Mouse (Mus musculus): ENCODE measurements around the gene A930004D18Rik.

A930004D18Rik gene

DNA sequence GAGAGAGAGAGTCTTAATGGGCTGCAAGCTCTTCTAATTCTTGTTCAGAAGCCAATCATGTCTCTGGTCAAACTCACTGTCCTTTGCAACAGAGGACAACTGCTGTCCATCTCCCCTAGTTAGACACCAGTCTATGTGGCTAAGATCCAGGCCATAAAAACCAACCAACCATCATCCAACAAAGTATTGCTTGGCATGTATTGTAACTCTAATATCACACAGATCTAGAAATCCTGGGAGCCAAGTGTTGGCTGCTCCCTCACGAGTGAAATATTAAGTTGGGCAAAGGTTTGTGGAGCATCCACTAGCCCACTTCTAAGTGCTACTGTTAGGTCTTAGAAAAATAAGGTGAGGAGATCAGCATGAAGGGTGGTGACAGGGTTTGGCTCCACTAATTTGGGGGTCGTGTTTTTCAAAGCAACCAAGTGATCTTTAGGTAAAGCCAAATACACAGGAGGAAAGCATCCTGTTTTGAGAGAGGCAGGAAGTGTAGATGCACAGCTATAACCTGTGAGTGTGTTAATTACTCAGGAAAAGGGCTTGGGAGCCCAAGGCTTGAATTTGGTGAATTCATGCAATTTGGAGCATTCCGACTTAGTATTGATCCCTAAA, 710 bp upstream of the A930004D18Rik start:
- no peak for DNase-seq (ENCODE audit: low spot score)

DNA sequence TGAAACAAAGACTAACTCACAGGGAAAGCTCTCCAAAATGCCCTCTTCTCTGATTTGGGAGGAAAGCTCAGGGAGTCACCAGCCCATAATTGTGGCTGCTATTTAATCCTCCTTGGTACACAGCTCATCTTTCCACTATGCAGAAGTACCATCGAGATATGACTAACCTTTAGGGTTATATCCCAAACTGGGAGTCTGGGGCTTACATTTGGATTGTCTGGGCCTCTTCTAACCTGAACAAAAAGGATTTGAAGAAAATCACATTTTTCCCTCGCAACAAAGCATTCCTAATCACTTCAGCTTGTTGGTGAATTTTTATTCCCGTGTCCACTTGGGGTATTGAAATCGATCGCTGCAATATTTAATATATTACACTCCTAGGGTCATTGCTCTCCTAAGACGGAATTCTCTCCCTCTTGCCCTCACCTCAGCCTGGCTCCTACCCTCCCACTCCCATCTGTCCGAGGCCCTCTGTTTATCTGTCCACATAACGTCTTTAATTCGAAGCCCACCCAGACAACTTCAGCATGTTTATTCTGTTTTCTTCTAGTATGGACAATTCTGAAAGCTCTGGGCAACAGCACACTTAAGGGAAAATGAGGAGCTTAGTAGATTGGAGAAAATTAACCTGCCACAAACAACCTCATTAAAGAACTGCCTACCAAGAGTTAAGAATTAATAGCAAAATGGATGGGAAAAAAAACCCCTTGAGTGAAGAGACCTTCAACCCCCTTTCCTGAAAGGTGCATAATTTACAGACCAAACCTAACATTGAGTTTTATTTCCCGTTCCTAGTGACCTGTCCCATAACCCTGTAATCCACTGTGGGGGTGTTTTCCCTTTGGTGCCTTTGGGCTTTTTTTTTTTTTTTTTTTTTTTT, 2.9 kb downstream of the A930004D18Rik start:
- no peak for DNase-seq (ENCODE audit: low spot score)

GRCm38 (mm10) chr2:18033166-18034108, 4.1 kb downstream of the A930004D18Rik start:
- no peak for DNase-seq (ENCODE audit: low spot score)

GRCm38 (mm10) chr2:18032538-18032895, 5.0 kb downstream of the A930004D18Rik start:
- no peak for DNase-seq (ENCODE audit: low spot score)

DNA sequence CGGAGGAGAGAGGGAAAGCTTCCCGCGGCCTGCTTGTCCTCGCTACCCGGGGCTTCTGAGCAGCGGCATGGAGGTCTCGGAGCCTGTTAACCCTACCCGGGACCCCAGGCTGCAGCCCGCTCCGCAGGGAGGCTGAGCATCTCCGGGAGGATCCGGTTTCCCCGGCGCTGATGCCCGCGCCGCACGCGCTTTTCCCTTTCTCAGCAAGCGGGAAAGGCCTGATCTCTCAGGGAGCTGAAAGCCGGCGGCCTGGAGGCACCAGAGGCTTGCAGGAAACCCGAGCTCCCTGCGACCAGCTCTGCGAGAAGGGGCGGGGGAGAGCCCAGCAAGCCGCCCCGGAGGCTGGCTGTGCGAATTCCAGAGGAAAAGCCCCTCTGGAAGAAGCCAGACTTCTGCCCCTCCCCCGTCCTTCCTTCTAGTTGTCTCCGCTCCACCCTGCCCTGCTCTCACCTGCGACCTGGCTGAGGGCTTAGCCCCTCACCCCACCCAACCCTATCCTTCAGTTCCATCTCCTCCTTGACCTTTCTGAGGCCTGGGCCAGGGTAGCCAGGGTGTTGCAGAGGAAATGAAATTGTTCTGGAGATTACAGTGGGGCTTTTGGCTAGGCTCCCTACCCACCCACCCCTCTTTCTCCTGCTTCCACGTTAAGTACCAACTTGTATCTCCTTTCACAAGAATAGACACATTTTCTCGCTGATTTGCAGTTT, 5.6 kb downstream of the A930004D18Rik start:
- DNase-seq (ENCODE audit: low spot score): peak; percentile 54

DNA sequence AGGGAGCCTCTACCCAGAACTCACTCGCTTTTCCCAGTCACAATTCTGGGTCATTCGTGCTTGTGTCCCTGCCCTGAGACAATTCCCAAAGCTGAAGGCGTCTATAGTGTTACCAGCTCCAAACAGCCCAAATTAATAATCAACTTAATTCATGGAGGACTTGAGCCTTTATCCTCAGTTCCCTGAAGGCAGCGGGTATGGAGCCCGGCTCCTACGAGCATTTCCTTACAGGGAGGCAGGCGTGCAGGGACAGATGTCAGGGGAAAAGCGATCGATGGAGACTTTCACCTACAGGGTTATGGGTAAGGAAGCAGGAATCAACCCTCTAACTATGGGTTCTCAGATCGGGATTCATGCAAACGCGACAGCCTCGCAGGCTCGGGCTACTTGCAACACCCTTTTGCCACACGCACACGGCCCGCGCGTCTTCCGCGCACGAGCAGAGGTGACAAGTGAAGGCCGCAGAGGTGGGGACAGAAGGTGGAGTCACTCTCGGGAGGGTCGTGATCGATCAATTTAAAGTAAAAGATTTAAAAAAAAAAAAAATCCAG, 6.2 kb downstream of the A930004D18Rik start:
- peak; percentile 29 for DNase-seq (ENCODE audit: low spot score)

DNA sequence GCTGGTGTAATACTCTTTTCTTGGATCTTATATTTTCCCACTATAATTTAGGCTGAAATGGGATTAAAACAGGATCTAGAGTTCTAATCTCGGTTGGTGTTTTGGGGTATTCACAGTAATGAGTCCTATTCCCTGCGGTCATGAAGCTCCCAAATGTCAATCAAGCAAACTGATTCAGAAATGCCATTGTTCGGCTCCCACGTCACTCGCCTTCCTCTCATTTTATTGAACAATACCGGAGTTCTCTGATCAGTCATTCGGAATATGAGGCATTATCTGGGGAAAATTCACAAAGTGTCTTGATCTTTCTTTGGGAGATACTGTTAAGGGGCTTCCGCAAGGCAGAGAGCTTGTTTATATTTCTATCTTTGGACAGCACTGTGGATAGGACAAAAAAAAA, 7.0 kb downstream of the A930004D18Rik start:
- DNase-seq (ENCODE audit: low spot score): no peak

- DNase-seq (ENCODE audit: low spot score): no peak
These were observed 7.9 kb downstream of the A930004D18Rik start for GRCm38 (mm10) chr2:18029656-18030055.

GRCm38 (mm10) chr2:18028140-18029021, 9.2 kb downstream of the A930004D18Rik start:
- DNase-seq (ENCODE audit: low spot score): peak; percentile 92

- DNase-seq (ENCODE audit: low spot score): peak; percentile 95
These were observed 9.9 kb downstream of the A930004D18Rik start for GRCm38 (mm10) chr2:18027448-18028139.

- DNase-seq (ENCODE audit: low spot score): peak; percentile 48
These were observed 11.2 kb downstream of the A930004D18Rik start for GRCm38 (mm10) chr2:18026116-18026947.

DNA sequence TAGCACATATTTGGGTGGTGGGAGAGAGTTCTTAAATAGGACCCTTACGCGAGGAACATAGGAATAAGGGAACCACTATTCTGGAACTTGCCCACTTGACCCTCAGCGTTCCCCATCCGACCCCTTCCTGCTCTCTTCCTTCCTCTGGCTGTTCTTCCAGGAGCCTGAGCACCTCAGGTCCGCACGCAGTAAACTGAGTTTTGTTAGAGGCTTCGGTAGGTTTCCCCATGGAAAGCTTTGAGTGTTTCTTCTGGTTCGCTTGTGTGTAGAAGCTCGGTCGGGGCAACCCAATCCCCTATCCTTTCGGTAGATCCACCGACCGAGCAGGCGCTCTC, 11.8 kb downstream of the A930004D18Rik start:
- DNase-seq (ENCODE audit: low spot score): no peak

- no peak for DNase-seq (ENCODE audit: low spot score)
These were observed 12.4 kb downstream of the A930004D18Rik start for GRCm38 (mm10) chr2:18025116-18025515.

GRCm38 (mm10) chr2:18022886-18023285, 14.7 kb downstream of the A930004D18Rik start:
- DNase-seq (ENCODE audit: low spot score): no peak

- DNase-seq (ENCODE audit: low spot score): no peak
These were observed 18.4 kb downstream of the A930004D18Rik start for GRCm38 (mm10) chr2:18019122-18019521.

GRCm38 (mm10) chr2:18017321-18017720, 20.2 kb downstream of the A930004D18Rik start:
- DNase-seq (ENCODE audit: low spot score): no peak

GRCm38 (mm10) chr2:18016639-18017038, 20.9 kb downstream of the A930004D18Rik start:
- DNase-seq (ENCODE audit: low spot score): no peak

- no peak for DNase-seq (ENCODE audit: low spot score)
These were observed 22.0 kb downstream of the A930004D18Rik start for GRCm38 (mm10) chr2:18015581-18015980.

GRCm38 (mm10) chr2:18012866-18013265, 24.7 kb downstream of the A930004D18Rik start:
- DNase-seq (ENCODE audit: low spot score): no peak

All from ovary, postnatal 10 days (tissue).